Mouse (Mus musculus): ENCODE measurements at regions not wholly inside any gene's neighbourhood (a gene's known extent, or its start where the extent isn't known, plus 50 kb on each side); places are given as distances from the start of the nearest gene placed in this dataset.

DNA sequence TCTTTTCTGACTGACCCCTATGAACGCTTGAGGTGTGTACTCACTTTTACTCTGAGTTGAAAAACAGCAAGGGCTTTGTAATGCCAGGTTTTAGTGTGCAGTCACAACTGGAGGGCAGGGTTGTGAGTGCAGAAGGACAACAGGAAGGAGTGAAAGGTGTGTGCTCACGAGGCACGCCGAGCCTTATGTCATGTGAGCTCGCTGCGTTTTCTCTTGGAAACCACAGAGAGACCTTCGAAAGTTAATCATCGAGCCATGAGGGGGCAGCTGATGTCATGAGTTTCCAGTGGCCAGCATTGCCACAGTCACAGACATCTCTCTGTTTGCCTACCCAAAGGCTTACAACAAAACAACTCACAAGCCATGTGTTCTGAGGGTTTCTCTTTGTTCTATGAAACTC is 70.0 kb upstream of the Tut7 start:
- H3K4me1 ChIP-seq (ENCODE audit: control insufficient read depth, insufficient read depth, low read length), result no peaks in the 10 kb centered on the region
- DNase-seq, result no peak
- H3K4me3 ChIP-seq (replicated peaks; ENCODE audit: extremely low read depth, low read depth, low read length), result no peak overlapping the region
- WGBS, result 52% methylated on average over 8 of the region's 8 CpGs
- no peak for TF ChIP-seq POLR2A (IDR thresholded peaks at IDR 0.05; ENCODE audit: borderline replicate concordance, extremely low read depth, low read depth, low read length)
- no peak for TF ChIP-seq CTCF (IDR thresholded peaks at IDR 0.05; ENCODE audit: insufficient read depth, low read length)

DNA sequence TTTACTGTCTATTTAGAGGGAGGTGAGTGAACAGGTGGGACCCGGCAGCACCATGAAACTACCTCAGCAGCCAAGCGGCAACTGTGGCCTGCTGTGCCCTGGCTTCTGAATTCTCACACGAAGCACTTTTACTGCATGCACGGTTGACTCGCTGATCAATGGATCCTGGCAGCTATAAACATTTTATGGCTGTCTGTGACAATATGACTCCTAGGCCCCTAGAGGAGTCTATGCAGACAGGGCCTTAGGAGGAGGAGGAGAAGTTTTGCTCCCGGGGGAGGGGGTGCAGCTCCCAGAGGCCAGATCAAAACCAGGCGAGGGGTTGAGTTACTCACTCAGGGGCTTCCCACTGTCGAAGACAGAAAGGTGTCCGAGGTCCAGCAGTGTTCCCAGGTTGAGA is 69.4 kb upstream of the Tut7 start:
- DNase-seq, result no peak
- no peak for TF ChIP-seq CTCF (IDR thresholded peaks at IDR 0.05; ENCODE audit: insufficient read depth, low read length)
- no peak for TF ChIP-seq POLR2A (IDR thresholded peaks at IDR 0.05; ENCODE audit: borderline replicate concordance, extremely low read depth, low read depth, low read length)
- H3K4me1 ChIP-seq (ENCODE audit: control insufficient read depth, insufficient read depth, low read length), result no peaks in the 10 kb centered on the region
- H3K4me3 ChIP-seq (replicated peaks; ENCODE audit: extremely low read depth, low read depth, low read length), result no peak overlapping the region
- 74% methylated on average over 9 of the region's 9 CpGs for WGBS

DNA sequence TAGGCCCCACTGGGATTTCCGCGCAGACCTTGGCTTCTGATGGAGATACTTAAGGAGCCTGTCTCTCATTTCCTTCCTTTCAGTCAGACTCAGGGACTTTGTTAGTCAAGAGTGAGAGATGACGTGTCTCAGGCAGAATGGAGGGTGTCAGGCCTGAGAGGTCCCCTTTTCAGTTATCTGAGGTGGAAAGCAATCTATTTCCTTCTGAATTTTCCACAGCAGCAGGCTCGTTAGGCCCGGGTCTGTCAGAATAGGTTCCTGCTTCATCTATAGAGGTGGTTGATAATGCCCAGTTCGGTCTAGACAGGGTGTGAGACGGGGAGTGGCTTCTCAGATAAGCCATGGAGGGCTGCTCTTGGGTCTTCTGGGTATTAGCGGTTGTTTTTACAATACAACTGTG is 68.8 kb upstream of the Tut7 start:
- TF ChIP-seq CTCF (IDR thresholded peaks at IDR 0.05; ENCODE audit: insufficient read depth, low read length) (no peak), POLR2A (IDR thresholded peaks at IDR 0.05; ENCODE audit: borderline replicate concordance, extremely low read depth, low read depth, low read length) (no peak)
- Histone ChIP-seq H3K4me1 (ENCODE audit: control insufficient read depth, insufficient read depth, low read length) (no peaks in the 10 kb centered on the region), H3K4me3 (replicated peaks; ENCODE audit: extremely low read depth, low read depth, low read length) (no peak overlapping the region)
- no peak for DNase-seq
- 73% methylated on average over 8 of the region's 8 CpGs for whole genome bisulfite sequencing

DNA sequence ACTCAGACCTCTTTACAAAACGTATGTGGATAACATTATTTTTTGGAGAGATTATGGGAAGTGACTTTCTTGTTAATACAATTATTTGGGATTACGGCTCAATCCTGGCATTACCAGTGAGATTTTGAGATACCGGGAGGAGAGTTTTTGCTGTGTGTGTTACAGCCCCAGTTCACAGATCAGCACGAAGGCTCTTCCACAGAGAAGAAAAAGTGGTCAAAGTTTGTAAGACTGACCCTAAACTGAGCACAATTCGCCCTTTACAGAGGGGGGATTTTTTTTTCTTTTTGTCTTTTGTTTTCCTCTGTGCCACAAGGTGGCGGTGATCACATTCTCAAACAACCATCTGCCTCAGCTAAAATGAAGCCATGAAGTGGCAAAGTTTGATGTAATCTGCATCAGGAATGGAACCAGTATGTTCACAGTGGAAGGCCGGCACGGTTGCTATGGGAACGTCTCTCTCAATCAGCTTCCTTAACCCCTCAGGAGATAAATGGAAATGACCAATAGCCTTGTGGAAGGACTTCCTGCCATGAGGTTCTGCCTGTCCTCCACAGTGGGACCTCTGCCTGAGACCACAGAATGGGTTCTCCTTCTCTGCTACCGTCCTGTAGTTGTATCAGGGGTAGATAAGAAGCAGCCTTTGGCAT is 66.6 kb upstream of the Tut7 start:
- no peak for DNase-seq
- whole genome bisulfite sequencing, result 20% methylated on average over 10 of the region's 10 CpGs
- H3K4me1 ChIP-seq (ENCODE audit: control insufficient read depth, insufficient read depth, low read length), result no peaks in the 10 kb centered on the region
- no peak for TF ChIP-seq POLR2A (IDR thresholded peaks at IDR 0.05; ENCODE audit: borderline replicate concordance, extremely low read depth, low read depth, low read length)
- no peak for TF ChIP-seq CTCF (IDR thresholded peaks at IDR 0.05; ENCODE audit: insufficient read depth, low read length)
- no peak overlapping the region for H3K4me3 ChIP-seq (replicated peaks; ENCODE audit: extremely low read depth, low read depth, low read length)

DNA sequence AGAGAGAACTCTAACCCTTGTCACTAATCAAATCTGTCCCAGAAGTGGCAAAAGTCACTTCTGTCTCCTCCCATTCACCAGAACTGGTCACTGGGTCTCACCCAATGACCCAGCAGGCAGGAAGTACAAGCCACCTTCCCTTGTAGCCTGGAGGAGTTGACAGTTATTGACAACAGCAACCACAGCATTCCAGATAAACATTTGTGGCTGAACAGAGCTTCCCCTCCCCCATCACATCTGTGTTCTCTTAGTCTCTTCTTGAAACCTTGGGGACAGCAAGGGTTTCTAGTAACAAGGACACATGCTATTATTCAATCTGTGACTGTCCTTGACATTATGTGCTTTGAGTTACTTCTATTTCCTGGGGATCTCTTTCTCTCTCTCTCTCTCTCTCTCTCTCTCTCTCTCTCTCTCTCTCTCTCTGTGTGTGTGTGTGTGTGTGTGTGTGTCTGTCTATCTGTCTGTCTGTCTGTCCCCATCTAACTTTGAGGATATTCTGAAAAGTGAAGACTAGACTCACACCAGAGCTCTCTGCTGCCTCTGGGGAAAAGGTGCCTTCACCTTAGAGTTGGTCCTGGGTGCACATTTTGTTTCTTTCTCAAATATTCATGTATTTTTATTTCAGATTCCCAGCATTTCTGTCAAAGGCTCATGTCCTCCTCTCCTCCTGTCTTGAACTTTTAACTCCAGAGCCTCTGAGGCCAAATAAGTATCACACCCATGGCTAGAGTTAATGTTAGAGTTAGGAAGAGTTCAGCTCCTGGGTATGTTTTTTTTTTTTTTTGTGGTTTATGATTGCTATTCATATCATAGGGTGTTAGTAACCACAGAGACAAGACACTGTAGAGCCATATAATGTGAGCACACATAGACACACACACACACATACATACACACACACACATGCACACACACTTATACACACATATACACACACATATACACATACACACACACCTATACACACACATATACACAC is 65.4 kb upstream of the Tut7 start:
- Histone ChIP-seq H3K4me1 (ENCODE audit: control insufficient read depth, insufficient read depth, low read length) (no peaks in the 10 kb centered on the region), H3K4me3 (replicated peaks; ENCODE audit: extremely low read depth, low read depth, low read length) (no peak overlapping the region)
- DNase-seq, result no peak
- TF ChIP-seq CTCF (IDR thresholded peaks at IDR 0.05; ENCODE audit: insufficient read depth, low read length) (no peak), POLR2A (IDR thresholded peaks at IDR 0.05; ENCODE audit: borderline replicate concordance, extremely low read depth, low read depth, low read length) (no peak)

DNA sequence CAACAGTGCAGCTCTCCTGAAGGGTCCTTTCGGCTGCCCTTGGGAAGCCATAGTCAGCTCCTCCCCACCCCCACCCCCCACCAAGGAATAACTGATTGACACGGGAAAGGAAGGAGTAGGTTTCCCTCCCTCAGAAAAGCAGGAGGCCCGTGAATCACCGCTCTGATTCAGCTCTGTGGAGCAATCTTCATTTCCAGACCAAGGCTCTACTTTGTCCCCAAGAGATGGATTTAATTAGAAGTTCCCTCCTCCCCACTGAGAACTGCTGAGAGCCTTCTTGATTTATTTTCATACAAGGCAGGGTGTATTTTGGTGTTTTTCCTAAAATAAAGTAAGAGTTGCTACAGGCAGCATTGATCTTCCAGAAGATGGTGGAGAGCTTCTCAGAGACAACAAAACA is 64.4 kb upstream of the Tut7 start:
- no peak for DNase-seq
- Histone ChIP-seq H3K4me1 (ENCODE audit: control insufficient read depth, insufficient read depth, low read length) (no peaks in the 10 kb centered on the region), H3K4me3 (replicated peaks; ENCODE audit: extremely low read depth, low read depth, low read length) (no peak overlapping the region)
- TF ChIP-seq POLR2A (IDR thresholded peaks at IDR 0.05; ENCODE audit: borderline replicate concordance, extremely low read depth, low read depth, low read length) (no peak), CTCF (IDR thresholded peaks at IDR 0.05; ENCODE audit: insufficient read depth, low read length) (no peak)
- 79% methylated on average over 4 of the region's 4 CpGs for WGBS

DNA sequence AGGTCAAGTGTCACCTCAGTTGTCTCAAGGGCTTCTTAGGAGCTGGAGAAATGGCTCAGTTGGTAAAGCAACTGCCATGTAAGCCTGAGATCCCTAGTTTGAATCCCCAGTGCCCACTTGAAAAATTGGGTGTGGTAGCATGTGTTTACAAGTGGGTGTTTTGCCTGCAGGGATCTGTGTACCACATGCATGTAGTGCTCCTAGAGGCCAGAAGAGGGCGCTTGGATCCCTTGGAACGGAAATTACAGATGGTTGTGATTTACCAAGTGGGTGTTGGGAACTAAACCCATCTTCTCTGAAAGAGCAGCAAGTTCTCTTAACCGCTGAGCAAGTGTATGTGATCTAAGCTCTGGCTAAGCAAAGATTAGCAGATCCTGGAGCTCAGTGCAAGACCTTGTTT is 63.6 kb upstream of the Tut7 start:
- Histone ChIP-seq H3K4me3 (replicated peaks; ENCODE audit: extremely low read depth, low read depth, low read length) (no peak overlapping the region), H3K4me1 (ENCODE audit: control insufficient read depth, insufficient read depth, low read length) (no peaks in the 10 kb centered on the region)
- TF ChIP-seq POLR2A (IDR thresholded peaks at IDR 0.05; ENCODE audit: borderline replicate concordance, extremely low read depth, low read depth, low read length) (no peak), CTCF (IDR thresholded peaks at IDR 0.05; ENCODE audit: insufficient read depth, low read length) (0 out of 2 replicates have a peak, but pooled peaks have one; percentile 11)
- DNase-seq, result no peak
- 61% methylated on average over 3 of the region's 3 CpGs for WGBS

DNA sequence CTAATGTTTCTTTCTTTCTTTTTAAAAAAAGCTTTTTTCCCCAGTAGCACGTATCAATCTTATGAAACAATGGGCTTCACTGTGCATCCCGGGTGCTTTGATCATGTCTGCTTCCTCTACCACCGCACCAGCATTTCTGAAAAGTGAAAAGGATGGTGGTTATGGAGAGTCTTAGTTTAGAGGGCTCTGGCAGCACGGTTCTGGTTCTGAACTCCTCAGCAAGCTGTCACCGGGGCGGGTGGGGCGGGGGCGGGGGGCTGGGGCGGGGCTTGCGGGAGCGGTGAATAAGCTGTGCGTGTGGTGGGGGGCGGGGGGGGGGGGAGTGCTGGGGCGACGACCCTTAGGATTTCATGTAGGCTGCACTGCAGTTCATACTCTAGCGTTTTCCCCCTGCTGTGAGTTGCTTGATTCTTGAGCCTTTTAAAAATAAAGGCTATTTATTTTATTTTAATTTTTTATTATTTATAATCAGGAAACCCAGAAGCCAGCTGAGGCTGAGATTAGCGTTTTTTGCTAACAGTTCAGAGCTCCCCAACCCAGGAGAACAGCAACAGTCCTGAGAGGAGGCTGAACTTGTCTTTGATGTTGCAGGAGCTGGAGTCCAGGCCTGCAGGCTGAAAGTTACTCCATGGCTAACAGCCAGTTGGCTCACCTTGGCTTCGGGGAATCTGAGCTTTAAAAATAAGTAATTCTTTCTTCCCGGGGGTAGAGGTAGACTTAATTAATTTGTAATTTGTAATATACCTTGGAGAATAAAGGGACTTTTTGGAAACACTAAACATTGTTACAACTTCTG is 59.2 kb upstream of the Tut7 start:
- DNase-seq, result no peak
- Histone ChIP-seq H3K4me1 (ENCODE audit: control insufficient read depth, insufficient read depth, low read length) (no peaks in the 10 kb centered on the region), H3K4me3 (replicated peaks; ENCODE audit: extremely low read depth, low read depth, low read length) (no peak overlapping the region)
- 34% methylated on average over 16 of the region's 19 CpGs for WGBS
- TF ChIP-seq CTCF (IDR thresholded peaks at IDR 0.05; ENCODE audit: insufficient read depth, low read length), result no peak
- no peak for TF ChIP-seq POLR2A (IDR thresholded peaks at IDR 0.05; ENCODE audit: borderline replicate concordance, extremely low read depth, low read depth, low read length)

DNA sequence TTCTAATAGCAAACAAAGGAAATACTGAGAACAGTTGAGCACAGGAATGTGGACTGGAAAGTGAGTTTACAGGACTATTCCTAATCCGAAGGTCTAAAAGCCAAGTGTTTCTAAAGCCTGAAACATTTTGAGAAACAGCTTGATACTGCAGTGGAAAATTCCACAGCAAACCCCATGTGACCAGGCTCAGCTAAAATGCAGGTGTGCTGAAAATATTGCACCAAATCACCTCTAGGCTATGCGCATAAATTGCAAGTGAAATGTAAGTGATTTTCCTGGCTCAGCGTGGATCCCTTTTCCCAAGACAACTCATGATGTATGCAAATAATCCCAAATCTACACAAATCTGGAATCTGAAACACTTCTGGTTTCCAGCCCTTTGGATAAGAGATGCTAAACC is 57.1 kb upstream of the Tut7 start:
- Histone ChIP-seq H3K4me1 (ENCODE audit: control insufficient read depth, insufficient read depth, low read length) (no peaks in the 10 kb centered on the region), H3K4me3 (replicated peaks; ENCODE audit: extremely low read depth, low read depth, low read length) (no peak overlapping the region)
- TF ChIP-seq CTCF (IDR thresholded peaks at IDR 0.05; ENCODE audit: insufficient read depth, low read length), result no peak
- TF ChIP-seq POLR2A (IDR thresholded peaks at IDR 0.05; ENCODE audit: borderline replicate concordance, extremely low read depth, low read depth, low read length), result no peak
- no peak for DNase-seq
- 81% methylated on average over 3 of the region's 3 CpGs for WGBS
